Mouse (Mus musculus) CH12.LX (cell line): ENCODE measurements around the gene Cyp2d34. TPM values are rescaled to one million over a fixed set of nuclear protein-coding genes. Genes with fewer than 3 reads are reported as not detected.

Experiments used
- DNase-seq: peaks from one replicate; pipeline ENCODE4 v3.0.0-alpha.2; 2013; ENCODE audit errors: extremely low read depth
- H3K27ac ChIP-seq: 2 replicates; pipeline ENCODE4 v1.5.1; 2012; ENCODE audit warnings: low read depth, mild to moderate bottlenecking, control low read depth, moderate library complexity; ENCODE audit not compliant: insufficient read depth
- H3K27me3 ChIP-seq: replicated peaks from 2 replicates; pipeline ENCODE3; 2012; ENCODE audit warnings: inconsistent platforms
- H3K36me3 ChIP-seq, 2 experiments: replicated peaks in 1 of 2; 2 replicates each; pipeline versions ENCODE3 to v1.6.1; 2012; ENCODE audit warnings: inconsistent platforms in 1 of 2, low read length in 1 of 2, mild to moderate bottlenecking in 1 of 2, mixed read lengths in 1 of 2, moderate library complexity in 1 of 2; ENCODE audit not compliant: control insufficient read depth in 1 of 2, insufficient read depth in 1 of 2
- H3K4me1 ChIP-seq, 2 experiments: 2 replicates each; pipeline ENCODE4 v1.6.1; 2012; ENCODE audit warnings: inconsistent platforms in 1 of 2, moderate library complexity in 1 of 2; ENCODE audit not compliant: insufficient read depth in 2 of 2, control insufficient read depth in 1 of 2
- H3K4me2 ChIP-seq: 2 replicates; pipeline ENCODE4 v1.6.1; 2012; ENCODE audit warnings: low read depth, mild to moderate bottlenecking, control low read depth; ENCODE audit not compliant: poor library complexity, insufficient read depth, severe bottlenecking
- H3K4me3 ChIP-seq, 3 experiments: fragments of 150-350 bp in 1 of 3; sonication (generic) in 1 of 3; replicated peaks in 1 of 3; 2 replicates each; pipeline versions ENCODE3 to v1.5.1; 2011 to 2012; ENCODE audit warnings: low read depth in 2 of 3, low read length in 2 of 3, mild to moderate bottlenecking in 2 of 3, moderate library complexity in 2 of 3, control low read depth in 1 of 3, improper control_type of control experiment in 1 of 3, inconsistent platforms in 1 of 3, mixed read lengths in 1 of 3; ENCODE audit not compliant: poor library complexity in 1 of 3
- H3K79me2 ChIP-seq: replicated peaks from 2 replicates; pipeline ENCODE4 v1.6.1; 2012; ENCODE audit warnings: mild to moderate bottlenecking, moderate library complexity; ENCODE audit not compliant: control insufficient read depth, poor library complexity, insufficient read depth, severe bottlenecking; ENCODE audit errors: extremely low read depth
- H3K9ac ChIP-seq: 2 replicates; pipeline ENCODE4 v1.6.1; 2012; ENCODE audit warnings: low read depth, mild to moderate bottlenecking, control low read depth, moderate library complexity; ENCODE audit not compliant: insufficient read depth
- H3K9me3 ChIP-seq: replicated peaks from 2 replicates; pipeline ENCODE3; 2012; ENCODE audit warnings: low read length, inconsistent platforms, mixed read lengths
- CHD1 ChIP-seq: IDR thresholded peaks from 2 replicates; pipeline ENCODE4 v1.6.1; 2012; ENCODE audit warnings: low read depth, low read length, improper control_type of control experiment, inconsistent platforms
- CTCF ChIP-seq, 2 experiments: IDR thresholded peaks in 1 of 2; conservative IDR thresholded peaks in 1 of 2; 2 replicates each; pipeline ENCODE4 v1.5.1; 2011 to 2012; ENCODE audit warnings: low read depth in 2 of 2, low read length in 2 of 2, improper control_type of control experiment in 1 of 2, inconsistent platforms in 1 of 2, mild to moderate bottlenecking in 1 of 2, moderate library complexity in 1 of 2
- ETS1 ChIP-seq: conservative IDR thresholded peaks from 2 replicates; pipeline ENCODE4 v1.6.1; 2012; ENCODE audit warnings: low read depth, mild to moderate bottlenecking, inconsistent platforms, low read length, improper control_type of control experiment, moderate library complexity
- GABPA ChIP-seq: IDR thresholded peaks from 2 replicates; pipeline ENCODE4 v1.6.1; 2012; ENCODE audit warnings: low read depth, low read length, improper control_type of control experiment, inconsistent platforms; ENCODE audit not compliant: insufficient replicate concordance
- JUN ChIP-seq: IDR thresholded peaks from 2 replicates; pipeline ENCODE4 v1.6.1; 2011; ENCODE audit warnings: low read depth, mild to moderate bottlenecking, low read length, improper control_type of control experiment, moderate library complexity; ENCODE audit not compliant: insufficient read depth
- KAT2A ChIP-seq: IDR thresholded peaks from 2 replicates; pipeline ENCODE4 v1.6.1; 2012; ENCODE audit warnings: low read length, improper control_type of control experiment, inconsistent platforms; ENCODE audit not compliant: insufficient replicate concordance
- MAZ ChIP-seq: IDR thresholded peaks from 2 replicates; pipeline ENCODE4 v1.6.1; 2012; ENCODE audit warnings: low read depth, mild to moderate bottlenecking, inconsistent platforms, low read length, improper control_type of control experiment, moderate library complexity
- MEF2A ChIP-seq: IDR thresholded peaks from 2 replicates; pipeline ENCODE4 v1.6.1; 2014; ENCODE audit warnings: low read depth, mild to moderate bottlenecking, inconsistent platforms, low read length, improper control_type of control experiment, borderline replicate concordance
- NRF1 ChIP-seq: IDR thresholded peaks from 2 replicates; pipeline ENCODE4 v1.6.1; 2014; ENCODE audit warnings: low read depth, mild to moderate bottlenecking, inconsistent platforms, low read length, improper control_type of control experiment, moderate library complexity
- POLR2AphosphoS2 ChIP-seq: IDR thresholded peaks from 2 replicates; pipeline ENCODE4 v1.6.1; 2011; ENCODE audit warnings: low read depth, low read length, improper control_type of control experiment
- RAD21 ChIP-seq: IDR thresholded peaks from 2 replicates; pipeline ENCODE4 v1.6.1; 2011; ENCODE audit warnings: low read depth, mild to moderate bottlenecking, low read length, improper control_type of control experiment, moderate library complexity
- RCOR1 ChIP-seq: conservative IDR thresholded peaks from 2 replicates; pipeline ENCODE4 v1.6.1; 2012; ENCODE audit warnings: low read depth, mild to moderate bottlenecking, inconsistent platforms, low read length, improper control_type of control experiment
- SMC3 ChIP-seq: IDR thresholded peaks from 2 replicates; pipeline ENCODE4 v1.6.1; 2011; ENCODE audit warnings: low read depth, low read length, improper control_type of control experiment
- TBP ChIP-seq: conservative IDR thresholded peaks from 2 replicates; pipeline ENCODE4 v1.6.1; 2011; ENCODE audit warnings: low read depth, low read length, improper control_type of control experiment
- USF1 ChIP-seq: IDR thresholded peaks from 2 replicates; pipeline ENCODE4 v1.6.1; 2014; ENCODE audit warnings: low read depth, mild to moderate bottlenecking, inconsistent platforms, low read length, improper control_type of control experiment
- ZMIZ1 ChIP-seq: IDR thresholded peaks from 2 replicates; pipeline ENCODE4 v1.6.1; 2012; ENCODE audit warnings: low read depth, mild to moderate bottlenecking, inconsistent platforms, low read length, improper control_type of control experiment
- ZNF384 ChIP-seq: IDR thresholded peaks from 2 replicates; pipeline ENCODE4 v1.6.1; 2012; ENCODE audit warnings: low read depth, low read length, improper control_type of control experiment, inconsistent platforms
- dilution Hi-C: fragments of 300-500 bp; cut with MboI; formaldehyde crosslinking; loops from 2 replicates; pipeline ENCODE4 v1.14.3; 2020; ENCODE audit warnings: low sequenced_read_pairs; ENCODE audit not compliant: extremely low pct_unique_long_range_greater_than_20kb, extremely low pct_ligation_motif_present
- in situ Hi-C: fragments of 300-500 bp; cut with MboI; formaldehyde crosslinking; loops from 3 replicates; pipeline ENCODE4 v1.14.3; 2019; ENCODE audit warnings: low sequenced_read_pairs, low pct_ligation_motif_present, low pct_unique_long_range_greater_than_20kb, mixed read lengths
- polyA plus RNA-seq: library from polyadenylated mRNA; unstranded; fragments of >175 nt; gene quantifications from 2 replicates; pipeline ENCODE4 v1.2.1, GENCODE M21; 2012; ENCODE audit warnings: low read depth; ENCODE audit not compliant: insufficient read length
- total RNA-seq, 2 experiments: library from RNA; depleted of rRNA; stranded (reverse); fragments of 300-350 nt in 1 of 2; fragments of >200 nt in 1 of 2; gene quantifications; 2 replicates each; pipeline ENCODE4 v1.2.3; 2012 to 2014

Cyp2d34 gene
- total and polyA plus RNA-seq, 3 experiments = not detected

DNA sequence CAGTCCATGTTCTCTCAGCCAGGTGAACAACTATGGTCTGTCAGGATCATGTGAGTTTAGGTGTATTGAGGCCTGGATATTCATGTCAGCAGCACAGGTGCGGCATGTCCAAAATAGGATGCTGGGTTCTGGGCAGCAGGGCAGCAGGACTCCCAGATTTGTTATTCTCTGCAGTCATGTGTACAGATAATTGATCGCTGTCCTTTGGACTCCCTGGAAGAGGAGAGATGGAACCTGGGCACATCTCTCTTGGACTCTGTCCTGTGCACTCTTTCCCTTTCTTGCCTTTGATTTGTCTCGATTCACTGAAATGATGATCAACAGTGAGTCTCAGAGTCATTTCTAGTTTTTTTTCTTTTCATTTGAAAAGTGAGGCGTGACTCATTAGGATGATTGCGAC is 23.0 kb upstream of the Cyp2d34 start:
- H3K4me2 ChIP-seq = no peak overlapping the region
- no peaks in the 10 kb centered on the region for H3K79me2 ChIP-seq
- H3K27ac ChIP-seq = no peak overlapping the region
- H3K36me3 ChIP-seq = no peaks in the 10 kb centered on the region
- TF ChIP-seq KAT2A = no peak
- no peak for TF ChIP-seq ZNF384
- no peak for TF ChIP-seq MEF2A
- TF ChIP-seq GABPA = no peak
- TF ChIP-seq SMC3 = no peak
- dilution Hi-C loops = no loop called here
- H3K27me3 ChIP-seq = peaks cover 69% of the 10 kb centered on the region
- no peaks in the 10 kb centered on the region for H3K9me3 ChIP-seq
- H3K4me1 ChIP-seq = no peaks in the 10 kb centered on the region
- H3K9ac ChIP-seq = no peak overlapping the region
- in situ Hi-C loops = no loop called here
- H3K4me3 ChIP-seq = no peak overlapping the region
- no peak for DNase-seq

- Histone ChIP-seq H3K4me1 (no peaks in the 10 kb centered on the region), H3K79me2 (no peaks in the 10 kb centered on the region), H3K4me2 (no peak overlapping the region), H3K9me3 (no peaks in the 10 kb centered on the region), H3K36me3 (no peaks in the 10 kb centered on the region), H3K27me3 (peaks cover 69% of the 10 kb centered on the region)
- DNase-seq = no peak
- dilution Hi-C loops = no loop called here
- TF ChIP-seq POLR2AphosphoS2 (no peak), TBP (no peak), CHD1 (no peak), CTCF (conservative IDR thresholded peaks at IDR 0.05 in 1 of 2, IDR thresholded peaks at IDR 0.05 in 1 of 2; ENCODE audit: low read depth in 2 of 2, low read length in 2 of 2) (no peak), RAD21 (no peak), RCOR1 (no peak), ETS1 (no peak), NRF1 (no peak)
- TF ChIP-seq, all 38 proteins: peak for 0
- H3K9ac ChIP-seq = no peak overlapping the region
- H3K27ac ChIP-seq = no peak overlapping the region
- H3K4me3 ChIP-seq = no peak overlapping the region
- in situ Hi-C loops = no loop called here
These were observed 22.0 kb upstream of the Cyp2d34 start for GRCm38 (mm10) chr15:82642771-82643170.

GRCm38 (mm10) chr15:82641921-82642320 is 21.2 kb upstream of the Cyp2d34 start:
- Histone ChIP-seq H3K79me2 (no peaks in the 10 kb centered on the region), H3K4me1 (no peaks in the 10 kb centered on the region), H3K9me3 (no peaks in the 10 kb centered on the region), H3K27me3 (peaks cover 73% of the 10 kb centered on the region)
- TF ChIP-seq JUN (no peak), KAT2A (no peak), ZMIZ1 (no peak), MAZ (no peak), USF1 (no peak)
- TF ChIP-seq, all 38 proteins: peak for 0
- Histone ChIP-seq H3K36me3 (no peaks in the 10 kb centered on the region), H3K9ac (no peak overlapping the region), H3K27ac (no peak overlapping the region), H3K4me3 (no peak overlapping the region), H3K4me2 (no peak overlapping the region)
- DNase-seq = no peak
- dilution Hi-C loops (no loop called here), in situ Hi-C loops (no loop called here)
